Mouse (Mus musculus): Measurements from ENCODE around the gene Prss53. TPM values are rescaled to one million over a fixed set of nuclear protein-coding genes. Genes with fewer than 3 reads are reported as not detected.
"Not testable (repeated sequence)": the region's sequence is repeated elsewhere in the genome, so short reads cannot be mapped to it uniquely, and the experiment has no call there.

Prss53 gene
- polyA plus RNA-seq, 1 experiment from 2014 or later, result 1.3 TPM

DNA sequence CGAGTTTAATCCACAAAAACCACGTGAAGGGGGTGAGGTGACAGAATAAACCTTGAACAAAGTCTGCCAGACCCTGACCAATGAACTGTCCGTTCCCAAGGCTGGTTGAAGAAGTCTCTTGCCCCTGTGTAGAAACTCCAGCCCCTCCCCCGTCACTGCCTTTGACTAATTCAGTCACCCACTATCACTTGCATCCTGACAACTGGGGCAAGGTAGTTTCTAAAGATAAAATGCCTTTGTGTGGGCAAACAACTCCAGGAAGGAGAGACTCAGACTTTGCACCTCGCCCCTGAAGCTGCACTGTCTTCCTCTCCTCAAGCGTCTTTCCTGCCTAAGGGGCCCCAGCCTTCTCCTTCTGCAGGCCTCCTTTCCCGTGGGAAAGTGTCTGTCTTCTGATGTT, 9.2 kb upstream of the Prss53 start:
- peaks cover 2% of the 10 kb centered on the region; the same call in 1 of the 2 replicates for H3K27me3 ChIP-seq (replicated peaks; ENCODE audit: control insufficient read depth, insufficient read depth, low read length)
- no peak overlapping the region for H3K4me2 ChIP-seq (ENCODE audit: low read length)
- H3K4me3 ChIP-seq (replicated peaks; ENCODE audit: low read length), result no peak overlapping the region
- H3K4me1 ChIP-seq (replicated peaks; ENCODE audit: control insufficient read depth, insufficient read depth, low read length), result peaks cover 9% of the 10 kb centered on the region
- 46% methylated on average over 7 of the region's 7 CpGs for WGBS
- H3K9ac ChIP-seq (replicated peaks; ENCODE audit: low read depth, low read length), result no peak overlapping the region
- no peak overlapping the region for H3K27ac ChIP-seq (ENCODE audit: low read length)
- no peaks in the 10 kb centered on the region for H3K9me3 ChIP-seq (ENCODE audit: control insufficient read depth, low read length)
- no peaks in the 10 kb centered on the region for H3K36me3 ChIP-seq (ENCODE audit: control insufficient read depth, insufficient read depth)
- ATAC-seq, result no peak

DNA sequence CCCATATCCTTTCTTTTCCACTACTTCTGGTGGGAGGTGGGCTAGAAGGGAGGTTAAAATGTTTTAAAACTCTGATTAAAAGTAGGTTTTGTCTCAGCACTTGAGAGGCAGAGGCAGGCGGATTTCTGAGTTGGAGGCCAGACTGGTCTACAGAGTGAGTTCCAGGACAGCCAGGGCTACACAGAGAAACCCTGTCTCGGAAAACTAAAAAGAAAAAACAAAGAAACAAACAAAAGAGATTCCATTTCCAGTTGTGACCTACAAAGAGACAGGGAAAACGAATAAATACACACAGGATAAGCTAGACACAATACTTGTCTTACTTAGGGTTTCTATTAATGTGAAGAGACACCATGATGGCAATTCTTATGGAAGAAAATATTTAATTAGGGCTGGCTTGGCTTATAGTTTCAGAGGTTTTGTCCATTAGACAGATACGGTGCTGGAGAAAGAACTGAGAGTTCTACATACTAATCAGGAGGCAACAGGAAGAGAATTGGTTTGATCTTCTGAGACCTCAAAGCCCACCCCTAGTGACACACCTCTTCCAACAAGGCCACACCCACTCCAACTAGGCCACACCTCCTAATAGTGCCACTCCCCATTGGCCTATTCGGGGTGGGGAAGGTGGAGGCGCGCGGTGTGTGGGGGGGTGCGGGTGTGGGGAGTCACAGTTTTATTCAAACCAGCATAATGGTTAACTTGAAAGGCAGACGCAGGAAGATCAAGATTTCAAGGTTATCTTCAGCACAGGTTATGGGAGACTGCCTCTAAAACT, 7.6 kb upstream of the Prss53 start:
- Histone ChIP-seq H3K27ac (ENCODE audit: low read length) (no peak overlapping the region), H3K4me3 (replicated peaks; ENCODE audit: low read length) (no peak overlapping the region), H3K36me3 (ENCODE audit: control insufficient read depth, insufficient read depth) (no peaks in the 10 kb centered on the region), H3K27me3 (replicated peaks; ENCODE audit: control insufficient read depth, insufficient read depth, low read length) (peaks cover 2% of the 10 kb centered on the region; the same call in 1 of the 2 replicates), H3K4me1 (replicated peaks; ENCODE audit: control insufficient read depth, insufficient read depth, low read length) (peaks cover 8% of the 10 kb centered on the region), H3K9me3 (ENCODE audit: control insufficient read depth, low read length) (no peaks in the 10 kb centered on the region), H3K9ac (replicated peaks; ENCODE audit: low read depth, low read length) (no peak overlapping the region), H3K4me2 (ENCODE audit: low read length) (no peak overlapping the region)
- ATAC-seq, result no peak
- WGBS, result 40% methylated on average over 10 of the region's 10 CpGs

DNA sequence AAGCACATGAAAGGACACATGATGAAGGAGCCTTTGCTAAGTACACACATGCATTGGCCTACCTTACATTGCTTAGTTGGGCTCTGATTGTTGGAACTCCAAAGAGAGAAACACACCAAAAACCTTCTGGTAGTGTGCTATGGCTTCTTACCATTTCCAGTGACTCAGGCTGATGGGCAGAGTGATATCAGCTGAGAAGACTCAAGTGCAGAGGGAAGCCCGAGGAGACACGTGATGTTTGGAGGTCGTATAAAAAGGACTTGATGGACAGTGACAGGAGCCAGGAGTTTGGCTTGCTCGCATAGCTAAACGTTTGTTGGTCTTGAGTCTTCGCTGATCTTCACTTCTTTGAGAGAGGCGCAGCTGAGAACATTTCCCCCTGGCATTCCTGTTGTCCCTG, 6.8 kb upstream of the Prss53 start:
- no peaks in the 10 kb centered on the region for H3K9me3 ChIP-seq (ENCODE audit: control insufficient read depth, low read length)

DNA sequence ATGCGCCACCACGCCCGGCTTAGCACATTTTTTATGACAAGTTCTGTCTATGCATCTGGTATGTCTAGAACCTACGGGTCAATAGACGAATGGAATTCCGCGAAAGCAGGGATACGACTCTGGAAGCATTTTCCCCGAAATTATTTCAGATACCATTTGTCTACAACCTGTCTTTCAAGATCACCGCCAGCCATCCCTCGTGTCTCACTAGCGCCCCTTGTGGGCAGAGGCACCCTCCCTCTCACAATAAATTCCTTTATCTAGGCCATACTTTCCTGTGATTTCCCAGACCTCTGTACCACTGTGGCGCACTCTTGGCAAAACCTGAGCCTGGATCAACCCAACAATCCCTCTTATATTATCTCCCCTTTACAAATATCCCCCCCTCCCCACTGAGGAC, 5.6 kb upstream of the Prss53 start:
- 66% methylated on average over 13 of the region's 13 CpGs for WGBS
- Histone ChIP-seq H3K27me3 (replicated peaks; ENCODE audit: control insufficient read depth, insufficient read depth, low read length) (peaks cover 2% of the 10 kb centered on the region; the same call in 1 of the 2 replicates), H3K36me3 (ENCODE audit: control insufficient read depth, insufficient read depth) (peaks cover 3% of the 10 kb centered on the region; the same call in 1 of the 2 replicates), H3K27ac (ENCODE audit: low read length) (no peak overlapping the region), H3K9me3 (ENCODE audit: control insufficient read depth, low read length) (no peaks in the 10 kb centered on the region), H3K4me2 (ENCODE audit: low read length) (no peak overlapping the region), H3K4me3 (replicated peaks; ENCODE audit: low read length) (no peak overlapping the region), H3K4me1 (replicated peaks; ENCODE audit: control insufficient read depth, insufficient read depth, low read length) (peaks cover 8% of the 10 kb centered on the region), H3K9ac (replicated peaks; ENCODE audit: low read depth, low read length) (no peak overlapping the region)
- ATAC-seq, result no peak

More for the DNA sequence above, 6.8 kb upstream of the Prss53 start:
- Histone ChIP-seq H3K27ac (ENCODE audit: low read length) (no peak overlapping the region), H3K9ac (replicated peaks; ENCODE audit: low read depth, low read length) (no peak overlapping the region), H3K4me1 (replicated peaks; ENCODE audit: control insufficient read depth, insufficient read depth, low read length) (peaks cover 8% of the 10 kb centered on the region), H3K36me3 (ENCODE audit: control insufficient read depth, insufficient read depth) (no peaks in the 10 kb centered on the region), H3K27me3 (replicated peaks; ENCODE audit: control insufficient read depth, insufficient read depth, low read length) (peaks cover 2% of the 10 kb centered on the region; the same call in 1 of the 2 replicates), H3K4me2 (ENCODE audit: low read length) (no peak overlapping the region), H3K4me3 (replicated peaks; ENCODE audit: low read length) (no peak overlapping the region)
- WGBS, result 87% methylated on average over 7 of the region's 7 CpGs
- ATAC-seq, result no peak

DNA sequence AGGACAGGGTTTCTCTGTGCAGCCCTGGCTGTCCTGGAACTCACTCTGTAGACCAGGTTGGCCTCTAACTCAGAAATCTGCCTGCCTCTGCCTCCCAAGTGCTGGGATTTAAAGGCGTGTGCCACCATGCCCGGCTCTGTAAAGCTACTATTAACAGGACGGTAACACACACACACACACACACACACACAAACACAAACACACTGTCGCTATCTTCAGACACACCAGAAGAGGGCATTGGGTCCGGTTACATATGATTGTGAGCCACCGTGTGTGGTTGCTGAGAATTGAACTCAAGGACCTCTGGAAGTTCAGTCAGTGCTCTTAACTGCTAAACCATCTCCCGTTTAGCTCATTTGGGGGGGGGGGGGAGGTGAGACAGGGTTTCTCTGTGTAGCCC, 5.1 kb upstream of the Prss53 start:
- peak overlapping the region; percentile 90 for H3K4me2 ChIP-seq (ENCODE audit: low read length)
- H3K27ac ChIP-seq (ENCODE audit: low read length); H3K4me1 ChIP-seq (replicated peaks; ENCODE audit: control insufficient read depth, insufficient read depth, low read length); H3K36me3 ChIP-seq (ENCODE audit: control insufficient read depth, insufficient read depth); H3K9me3 ChIP-seq (ENCODE audit: control insufficient read depth, low read length); H3K27me3 ChIP-seq (replicated peaks; ENCODE audit: control insufficient read depth, insufficient read depth, low read length); H3K9ac ChIP-seq (replicated peaks; ENCODE audit: low read depth, low read length): not testable (repeated sequence)
- WGBS, result 75% methylated on average over 7 of the region's 7 CpGs
- peak; percentile 1 for ATAC-seq
- peak overlapping the region; percentile 76 for H3K4me3 ChIP-seq (replicated peaks; ENCODE audit: low read length)

DNA sequence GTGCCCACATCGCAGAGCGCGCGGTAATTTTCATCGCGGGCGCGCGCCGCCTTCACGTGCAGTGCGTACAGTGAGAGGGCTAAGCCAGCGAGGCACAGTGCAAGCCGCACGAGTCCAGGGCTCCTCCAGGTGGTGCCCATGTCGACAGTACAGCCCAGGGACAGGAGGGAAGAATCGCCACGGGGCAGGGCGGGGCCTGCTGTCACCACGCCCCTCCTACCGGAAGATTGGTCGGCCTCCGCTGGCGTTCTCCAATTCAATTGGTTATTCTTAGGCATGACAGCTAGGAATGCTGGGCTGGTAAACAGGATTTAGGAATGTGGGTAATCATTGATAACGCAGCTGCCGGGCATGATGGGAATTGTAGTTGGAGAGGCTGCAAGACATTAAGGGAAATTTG, 4.7 kb upstream of the Prss53 start, which contains the start of the genes Gm21974 and Vkorc1:
Gene Gm21974, minus strand, starts transcription at position 13 of the 400 bp plus-strand sequence.
Gene Vkorc1, minus strand, starts transcription at position 176 of the 400 bp plus-strand sequence.
- Histone ChIP-seq H3K27ac (ENCODE audit: low read length) (peak within 1 kb of the TSS; percentile 66), H3K27me3 (replicated peaks; ENCODE audit: control insufficient read depth, insufficient read depth, low read length) (peaks cover 2% of the 10 kb centered on the region; the same call in 1 of the 2 replicates), H3K4me2 (ENCODE audit: low read length) (peak within 1 kb of the TSS; percentile 90), H3K9me3 (ENCODE audit: control insufficient read depth, low read length) (no peaks in the 10 kb centered on the region), H3K4me3 (replicated peaks; ENCODE audit: low read length) (peak within 1 kb of the TSS; percentile 76), H3K36me3 (ENCODE audit: control insufficient read depth, insufficient read depth) (peaks cover 3% of the 10 kb centered on the region; the same call in 1 of the 2 replicates), H3K4me1 (replicated peaks; ENCODE audit: control insufficient read depth, insufficient read depth, low read length) (peaks cover 8% of the 10 kb centered on the region), H3K9ac (replicated peaks; ENCODE audit: low read depth, low read length) (peak within 1 kb of the TSS; percentile 65)
- peak; percentile 99 for ATAC-seq
- WGBS, result under 1% methylated on average over 26 of the region's 26 CpGs

DNA sequence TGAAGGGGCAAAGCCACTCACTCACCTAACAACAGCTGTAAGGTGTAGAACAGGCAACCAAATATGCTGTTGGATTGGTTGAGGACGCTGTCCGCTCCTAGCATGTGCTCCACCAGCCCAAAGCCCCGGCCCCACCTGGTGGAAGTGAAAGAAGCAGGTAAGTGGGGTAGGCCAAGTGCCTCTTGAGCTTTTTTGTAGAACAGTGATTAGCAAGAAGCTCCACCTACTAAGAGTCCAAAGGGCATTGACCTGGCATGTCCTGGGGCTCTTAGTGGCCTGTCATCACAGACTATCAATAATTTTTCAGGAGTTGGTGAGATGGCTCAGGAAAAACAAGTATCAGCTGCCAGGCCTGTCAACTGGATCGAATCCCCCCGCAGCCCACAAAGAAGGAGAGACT, 3.7 kb upstream of the Prss53 start:
- Histone ChIP-seq H3K9ac (replicated peaks; ENCODE audit: low read depth, low read length) (no peak overlapping the region), H3K4me3 (replicated peaks; ENCODE audit: low read length) (peak overlapping the region; percentile 76; the same call in 1 of the 2 replicates), H3K4me1 (replicated peaks; ENCODE audit: control insufficient read depth, insufficient read depth, low read length) (peaks cover 8% of the 10 kb centered on the region), H3K9me3 (ENCODE audit: control insufficient read depth, low read length) (no peaks in the 10 kb centered on the region), H3K4me2 (ENCODE audit: low read length) (peak overlapping the region; percentile 90), H3K27ac (ENCODE audit: low read length) (no peak overlapping the region), H3K27me3 (replicated peaks; ENCODE audit: control insufficient read depth, insufficient read depth, low read length) (peaks cover 2% of the 10 kb centered on the region; the same call in 1 of the 2 replicates), H3K36me3 (ENCODE audit: control insufficient read depth, insufficient read depth) (peaks cover 3% of the 10 kb centered on the region; the same call in 1 of the 2 replicates)
- no peak for ATAC-seq
- WGBS, result 88% methylated on average over 5 of the region's 5 CpGs

DNA sequence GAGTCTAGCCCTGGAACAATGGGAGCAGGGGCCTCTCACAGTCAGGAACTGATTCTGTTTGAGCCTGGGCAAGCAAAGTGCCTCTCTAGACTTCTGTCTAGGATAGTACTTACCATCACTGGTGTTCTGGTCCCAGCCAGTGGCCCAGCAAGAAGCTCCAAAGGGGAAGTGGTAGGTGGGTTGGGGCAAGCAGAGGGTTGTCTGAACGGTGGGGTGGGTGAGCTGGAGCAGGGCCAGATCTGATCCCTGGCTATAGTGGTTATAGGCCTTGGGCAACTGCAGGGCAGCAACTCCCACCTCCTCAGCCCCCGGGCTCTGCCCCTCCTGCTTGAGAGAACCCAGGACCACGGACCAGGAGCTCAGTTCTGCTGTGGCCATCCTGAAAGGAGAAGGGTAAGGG, 1.9 kb downstream of the Prss53 start:
- Histone ChIP-seq H3K9me3 (ENCODE audit: control insufficient read depth, low read length) (no peaks in the 10 kb centered on the region), H3K27me3 (replicated peaks; ENCODE audit: control insufficient read depth, insufficient read depth, low read length) (no peaks in the 10 kb centered on the region), H3K4me3 (replicated peaks; ENCODE audit: low read length) (no peak overlapping the region), H3K36me3 (ENCODE audit: control insufficient read depth, insufficient read depth) (peaks cover 27% of the 10 kb centered on the region), H3K9ac (replicated peaks; ENCODE audit: low read depth, low read length) (no peak overlapping the region), H3K27ac (ENCODE audit: low read length) (no peak overlapping the region), H3K4me1 (replicated peaks; ENCODE audit: control insufficient read depth, insufficient read depth, low read length) (peaks cover 15% of the 10 kb centered on the region), H3K4me2 (ENCODE audit: low read length) (no peak overlapping the region)
- 74% methylated on average over 3 of the region's 3 CpGs for WGBS
- no peak for ATAC-seq

DNA sequence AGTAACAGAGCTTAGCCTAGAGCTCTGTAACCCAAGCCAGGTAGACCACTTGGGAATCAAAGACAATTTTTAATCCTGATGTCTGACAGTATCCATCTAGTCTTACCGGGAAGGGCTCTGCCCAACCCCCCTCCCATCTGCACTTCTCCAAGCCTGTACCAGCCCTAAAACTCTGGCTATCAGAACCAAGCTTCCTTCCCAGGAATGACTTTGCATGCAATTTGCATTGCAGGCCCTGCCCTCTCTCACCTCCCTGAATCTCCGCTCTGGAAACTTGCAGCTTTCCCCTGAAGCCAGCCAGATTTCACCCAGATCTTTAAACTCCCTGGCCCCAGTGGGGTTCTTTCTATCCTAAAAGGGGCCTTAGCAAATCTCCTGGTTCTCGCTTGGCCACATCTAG, 3.0 kb downstream of the Prss53 start:
- ATAC-seq, result no peak
- Histone ChIP-seq H3K4me3 (replicated peaks; ENCODE audit: low read length) (no peak overlapping the region), H3K4me1 (replicated peaks; ENCODE audit: control insufficient read depth, insufficient read depth, low read length) (peaks cover 19% of the 10 kb centered on the region), H3K27me3 (replicated peaks; ENCODE audit: control insufficient read depth, insufficient read depth, low read length) (no peaks in the 10 kb centered on the region), H3K4me2 (ENCODE audit: low read length) (no peak overlapping the region), H3K36me3 (ENCODE audit: control insufficient read depth, insufficient read depth) (peaks cover 35% of the 10 kb centered on the region), H3K27ac (ENCODE audit: low read length) (no peak overlapping the region), H3K9me3 (ENCODE audit: control insufficient read depth, low read length) (no peaks in the 10 kb centered on the region), H3K9ac (replicated peaks; ENCODE audit: low read depth, low read length) (no peak overlapping the region)
- 81% methylated on average over 3 of the region's 3 CpGs for WGBS
